Mouse (Mus musculus) MEL (cell line): ENCODE measurements at regions not wholly inside any gene's neighbourhood (a gene's known extent, or its start where the extent isn't known, plus 50 kb on each side); places are given as distances from the start of the nearest gene placed in this dataset.

Experiments
- DNase-seq: peaks from one replicate; pipeline ENCODE4 v3.0.0; 2011; ENCODE audit warnings: low read depth, low spot score
- H3K27ac ChIP-seq: 2 replicates; pipeline ENCODE4 v1.5.1; 2012; ENCODE audit warnings: low read depth, mild to moderate bottlenecking, control low read depth, low read length, moderate library complexity; ENCODE audit not compliant: control insufficient read depth
- H3K27me3 ChIP-seq, 2 experiments: fragments of 150-350 bp in 1 of 2; sonication (generic) in 1 of 2; 2 replicates each; pipeline ENCODE4 v1.6.1; 2012; ENCODE audit warnings: low read length in 2 of 2, mild to moderate bottlenecking in 2 of 2, improper control_type of control experiment in 1 of 2, moderate library complexity in 1 of 2; ENCODE audit not compliant: insufficient read depth in 2 of 2, control insufficient read depth in 1 of 2
- H3K36me3 ChIP-seq, 2 experiments: 2 replicates each; pipeline ENCODE4 v1.6.1; 2012 to 2014; ENCODE audit warnings: low read length in 2 of 2, improper control_type of control experiment in 1 of 2, inconsistent platforms in 1 of 2, mild to moderate bottlenecking in 1 of 2; ENCODE audit not compliant: insufficient read depth in 2 of 2, control insufficient read depth in 1 of 2
- H3K4me1 ChIP-seq, 2 experiments: fragments of 150-350 bp in 1 of 2; sonication (generic) in 1 of 2; 2 replicates each; pipeline ENCODE4 v1.6.1; 2012; ENCODE audit warnings: low read length in 2 of 2, improper control_type of control experiment in 1 of 2, mild to moderate bottlenecking in 1 of 2; ENCODE audit not compliant: insufficient read depth in 2 of 2, control insufficient read depth in 1 of 2
- H3K4me3 ChIP-seq, 2 experiments: fragments of 150-350 bp in 1 of 2; sonication (generic) in 1 of 2; 2 replicates each; pipeline ENCODE4 v1.5.1; 2012; ENCODE audit warnings: low read depth in 2 of 2, low read length in 2 of 2, mild to moderate bottlenecking in 2 of 2, moderate library complexity in 2 of 2, control low read depth in 1 of 2, improper control_type of control experiment in 1 of 2; ENCODE audit not compliant: control insufficient read depth in 1 of 2, insufficient read depth in 1 of 2
- H3K79me2 ChIP-seq: 2 replicates; pipeline ENCODE4 v1.6.1; 2012; ENCODE audit warnings: mild to moderate bottlenecking, low read length, moderate library complexity; ENCODE audit not compliant: control insufficient read depth, poor library complexity, insufficient read depth
- H3K9ac ChIP-seq: 2 replicates; pipeline ENCODE4 v1.6.1; 2012; ENCODE audit warnings: low read depth, mild to moderate bottlenecking, control low read depth, low read length, moderate library complexity; ENCODE audit not compliant: control insufficient read depth, poor library complexity, severe bottlenecking
- H3K9me3 ChIP-seq: fragments of 150-350 bp; sonication (generic); replicated peaks from 2 replicates; pipeline ENCODE4 v1.6.1; 2012; ENCODE audit warnings: mild to moderate bottlenecking, low read length, improper control_type of control experiment, moderate library complexity; ENCODE audit not compliant: insufficient read depth
- BHLHE40 ChIP-seq: IDR thresholded peaks from 2 replicates; pipeline ENCODE4 v1.6.1; 2012; ENCODE audit warnings: low read depth, mild to moderate bottlenecking, inconsistent platforms, low read length, improper control_type of control experiment, borderline replicate concordance
- CHD2 ChIP-seq: IDR thresholded peaks from 2 replicates; pipeline ENCODE4 v1.6.1; 2011; ENCODE audit warnings: low read length, improper control_type of control experiment
- CTCF ChIP-seq, 3 experiments: IDR thresholded peaks in 2 of 3; conservative IDR thresholded peaks in 1 of 3; 2 replicates each; pipeline ENCODE4 v1.5.1; 2011 to 2012; ENCODE audit warnings: low read length in 3 of 3, low read depth in 2 of 3, mild to moderate bottlenecking in 2 of 3, improper control_type of control experiment in 1 of 3, inconsistent platforms in 1 of 3, mixed read lengths in 1 of 3, moderate library complexity in 1 of 3; ENCODE audit not compliant: control insufficient read depth in 1 of 3, insufficient read depth in 1 of 3, poor library complexity in 1 of 3, severe bottlenecking in 1 of 3
- ELF1 ChIP-seq: IDR thresholded peaks from 2 replicates; pipeline ENCODE4 v1.6.1; 2014; ENCODE audit warnings: low read depth, mild to moderate bottlenecking, inconsistent platforms, low read length, improper control_type of control experiment, moderate library complexity
- EP300 ChIP-seq, 2 experiments: IDR thresholded peaks; 2 replicates each; pipeline ENCODE4 v1.6.1; 2011; ENCODE audit warnings: improper control_type of control experiment in 2 of 2, low read length in 2 of 2, low read depth in 1 of 2, mild to moderate bottlenecking in 1 of 2
- ETS1 ChIP-seq: IDR thresholded peaks from 2 replicates; pipeline ENCODE4 v1.6.1; 2012; ENCODE audit warnings: low read depth, mild to moderate bottlenecking, inconsistent platforms, low read length, improper control_type of control experiment, moderate library complexity
- GABPA ChIP-seq: IDR thresholded peaks from 2 replicates; pipeline ENCODE4 v1.6.1; 2012; ENCODE audit warnings: low read depth, mild to moderate bottlenecking, inconsistent platforms, low read length, improper control_type of control experiment, moderate library complexity
- MAX ChIP-seq: IDR thresholded peaks from 2 replicates; pipeline ENCODE4 v1.6.1; 2011; ENCODE audit warnings: low read length, improper control_type of control experiment
- MXI1 ChIP-seq: IDR thresholded peaks from 2 replicates; pipeline ENCODE4 v1.6.1; 2011; ENCODE audit warnings: mild to moderate bottlenecking, low read depth, low read length, improper control_type of control experiment
- MYC ChIP-seq: IDR thresholded peaks from 2 replicates; pipeline ENCODE4 v1.6.1; 2011; ENCODE audit warnings: low read depth, mild to moderate bottlenecking, low read length, improper control_type of control experiment, moderate library complexity
- POLR2AphosphoS2 ChIP-seq: IDR thresholded peaks from 2 replicates; pipeline ENCODE4 v1.6.1; 2011; ENCODE audit warnings: low read length, improper control_type of control experiment
- RAD21 ChIP-seq: IDR thresholded peaks from 2 replicates; pipeline ENCODE4 v1.6.1; 2011; ENCODE audit warnings: mild to moderate bottlenecking, low read depth, low read length, improper control_type of control experiment
- SIN3A ChIP-seq: IDR thresholded peaks from 2 replicates; pipeline ENCODE4 v1.6.1; 2012; ENCODE audit warnings: low read length, improper control_type of control experiment, inconsistent platforms
- SMC3 ChIP-seq: IDR thresholded peaks from 2 replicates; pipeline ENCODE4 v1.6.1; 2011; ENCODE audit warnings: low read depth, low read length, improper control_type of control experiment
- TCF12 ChIP-seq: IDR thresholded peaks from 2 replicates; pipeline ENCODE4 v1.6.1; 2014; ENCODE audit warnings: low read depth, mild to moderate bottlenecking, inconsistent platforms, low read length, improper control_type of control experiment, moderate library complexity
- USF1 ChIP-seq: IDR thresholded peaks from 2 replicates; pipeline ENCODE4 v1.6.1; 2014; ENCODE audit warnings: low read depth, mild to moderate bottlenecking, inconsistent platforms, low read length, improper control_type of control experiment, moderate library complexity
- USF2 ChIP-seq, 2 experiments: IDR thresholded peaks; 2 replicates each; pipeline ENCODE4 v1.6.1; 2011 to 2012; ENCODE audit warnings: improper control_type of control experiment in 2 of 2, low read length in 2 of 2, borderline replicate concordance in 1 of 2, inconsistent platforms in 1 of 2, low read depth in 1 of 2, mild to moderate bottlenecking in 1 of 2; ENCODE audit not compliant: insufficient read depth in 1 of 2
- ZC3H11A ChIP-seq: IDR thresholded peaks from 2 replicates; pipeline ENCODE4 v1.6.1; 2012; ENCODE audit warnings: low read depth, mild to moderate bottlenecking, inconsistent platforms, low read length, improper control_type of control experiment
- ZKSCAN1 ChIP-seq: IDR thresholded peaks from 2 replicates; pipeline ENCODE4 v1.6.1; 2012; ENCODE audit warnings: low read depth, mild to moderate bottlenecking, inconsistent platforms, low read length, improper control_type of control experiment, moderate library complexity
- ZNF384 ChIP-seq: IDR thresholded peaks from 2 replicates; pipeline ENCODE4 v1.6.1; 2012; ENCODE audit warnings: low read depth, mild to moderate bottlenecking, inconsistent platforms, low read length, improper control_type of control experiment

- Histone ChIP-seq H3K27ac (no peak overlapping the region), H3K4me3 (no peak overlapping the region), H3K4me1 (no peaks in the 10 kb centered on the region), H3K27me3 (peaks cover 0 to 2% of the 10 kb centered on the region in 2 experiments; a peak in 1 of 4 replicates), H3K9me3 (no peaks in the 10 kb centered on the region), H3K36me3 (no peaks in the 10 kb centered on the region), H3K9ac (no peak overlapping the region), H3K79me2 (no peaks in the 10 kb centered on the region)
- DNase-seq, result no peak
- TF ChIP-seq RAD21 (no peak), ZC3H11A (no peak), ZKSCAN1 (no peak), SMC3 (no peak), SIN3A (no peak)
These were observed 134.4 kb upstream of the Cttnbp2 start for GRCm38 (mm10) chr6:18648898-18649591.

GRCm38 (mm10) chr6:18651319-18651718 is 136.7 kb upstream of the Cttnbp2 start:
- Histone ChIP-seq H3K4me1 (no peaks in the 10 kb centered on the region), H3K9ac (no peak overlapping the region), H3K36me3 (no peaks in the 10 kb centered on the region), H3K27ac (no peak overlapping the region), H3K79me2 (no peaks in the 10 kb centered on the region), H3K9me3 (no peaks in the 10 kb centered on the region)
- DNase-seq, result no peak
- TF ChIP-seq MYC (no peak), USF1 (no peak), CHD2 (no peak), MXI1 (no peak), USF2 (IDR thresholded peaks at IDR 0.05; ENCODE audit: borderline replicate concordance in 1 of 2, insufficient read depth in 1 of 2, low read depth in 1 of 2, low read length in 2 of 2) (no peak), ZNF384 (no peak), TCF12 (no peak), ZKSCAN1 (no peak), EP300 (IDR thresholded peaks at IDR 0.05; ENCODE audit: low read depth in 1 of 2, low read length in 2 of 2) (no peak), POLR2AphosphoS2 (no peak), CTCF (IDR thresholded peaks at IDR 0.05 in 2 of 3, conservative IDR thresholded peaks at IDR 0.05 in 1 of 3; ENCODE audit: control insufficient read depth in 1 of 3, insufficient read depth in 1 of 3, low read depth in 2 of 3, low read length in 3 of 3, poor library complexity in 1 of 3, severe bottlenecking in 1 of 3) (no peak), ETS1 (no peak), GABPA (no peak), BHLHE40 (no peak), MAX (no peak), SIN3A (no peak), ELF1 (no peak)
- TF ChIP-seq, all 39 proteins: peak for 0
- H3K4me3 ChIP-seq, result no peak overlapping the region
- peaks cover 0 to 2% of the 10 kb centered on the region in 2 experiments; a peak in 1 of 4 replicates for H3K27me3 ChIP-seq
